Mouse (Mus musculus) limb, embryonic 11.5 days (tissue): Measurements from ENCODE around the gene Itga9. TPM values are rescaled to one million over a fixed set of nuclear protein-coding genes. Genes with fewer than 3 reads are reported as not detected.

Source experiments
- ATAC-seq: fragments of 200-750 bp; cut with Nextera tagmentation; 2 replicates; pipeline ENCODE4 v1.8.0; 2017; ENCODE audit warnings: low read depth; ENCODE audit not compliant: insufficient number of reproducible peaks, low FRiP score, low TSS enrichment
- DNase-seq: peaks from one replicate; pipeline ENCODE4 v3.0.0-alpha.2; 2015; ENCODE audit warnings: low spot score
- H3K27ac ChIP-seq: fragments of 300-500 bp; sonication (generic); replicated peaks from 2 replicates; pipeline ENCODE4 v1.5.1; 2014; ENCODE audit warnings: low read depth, mild to moderate bottlenecking, low read length
- H3K27me3 ChIP-seq: fragments of 300-500 bp; sonication (generic); 2 replicates; pipeline ENCODE4 v1.6.1; 2014; ENCODE audit warnings: mild to moderate bottlenecking, low read length, mixed read lengths; ENCODE audit not compliant: control insufficient read depth, insufficient read depth
- H3K36me3 ChIP-seq: fragments of 300-500 bp; sonication (generic); 2 replicates; pipeline ENCODE4 v1.6.1; 2014; ENCODE audit warnings: mild to moderate bottlenecking, low read length, moderate library complexity, mixed read lengths; ENCODE audit not compliant: control insufficient read depth, insufficient read depth
- H3K4me1 ChIP-seq: fragments of 300-500 bp; sonication (generic); 2 replicates; pipeline ENCODE4 v1.6.1; 2014; ENCODE audit warnings: low read length, mixed read lengths; ENCODE audit not compliant: control insufficient read depth, insufficient read depth
- H3K4me2 ChIP-seq: fragments of 300-500 bp; sonication (generic); 2 replicates; pipeline ENCODE4 v1.6.1; 2014; ENCODE audit warnings: low read depth, mild to moderate bottlenecking, moderate library complexity; ENCODE audit not compliant: severe bottlenecking
- H3K4me3 ChIP-seq: fragments of 300-500 bp; sonication (generic); 2 replicates; pipeline ENCODE4 v1.5.1; 2014; ENCODE audit warnings: low read depth, low read length
- H3K9ac ChIP-seq: fragments of 300-500 bp; sonication (generic); 2 replicates; pipeline ENCODE4 v1.6.1; 2014; ENCODE audit warnings: mild to moderate bottlenecking, low read length
- H3K9me3 ChIP-seq: fragments of 300-500 bp; sonication (generic); 2 replicates; pipeline ENCODE4 v1.6.1; 2016; ENCODE audit warnings: low read length; ENCODE audit not compliant: control insufficient read depth
- WGBS: fragments of 180-500 bp; shearing (Covaris S2); extraction: QIAGEN DNeasy Blood & Tissue Kit; methylation state at CpG from one replicate; pipeline ENCODE4 v1.1.7; 2014; 5-methylcytosine and 5-hydroxymethylcytosine counted together
- polyA plus RNA-seq: library from polyadenylated mRNA; unstranded; fragments of >200 nt; fragmentation: Nextera tagmentation; extraction: Ambion mirVana; gene quantifications from 2 replicates; pipeline ENCODE4 v1.2.1, GENCODE M21; 2014

Itga9 gene
- polyA plus RNA-seq, 1 experiment from 2014 or later = 7.7 TPM

DNA sequence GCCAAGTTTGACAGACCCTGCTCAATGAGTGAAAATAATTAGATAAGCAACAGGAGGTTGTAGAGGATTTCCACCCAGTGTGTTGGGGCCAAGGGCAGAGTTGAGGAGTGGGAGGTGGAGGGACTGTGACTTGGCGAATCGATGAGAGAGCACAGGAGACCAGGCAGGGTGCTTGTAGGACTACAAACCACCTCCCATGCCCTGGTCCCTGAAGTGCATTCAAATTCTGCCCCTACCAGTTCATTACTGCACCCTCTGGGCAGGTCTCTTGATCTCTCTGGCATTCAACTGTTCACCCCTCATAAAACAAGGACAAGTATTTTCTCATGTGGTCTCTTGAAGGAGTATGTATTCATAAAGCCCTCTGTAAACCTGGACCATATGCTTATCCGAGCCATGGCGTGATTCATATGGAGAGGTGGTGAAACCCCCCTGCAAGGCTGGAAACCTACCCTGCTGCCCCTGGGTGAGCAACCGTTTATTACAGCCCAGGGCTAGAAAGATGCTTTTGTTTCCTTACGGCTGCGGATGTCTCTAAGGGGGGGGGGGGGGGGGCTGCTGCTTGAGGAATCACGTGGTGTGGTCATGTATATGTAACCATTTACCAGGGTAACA is 143.0 kb downstream of the Itga9 start:
- Histone ChIP-seq H3K9me3 (no peaks in the 10 kb centered on the region), H3K27me3 (no peaks in the 10 kb centered on the region), H3K4me1 (peaks cover 12% of the 10 kb centered on the region; the same call in 1 of the 2 replicates), H3K36me3 (no peaks in the 10 kb centered on the region), H3K27ac (no peak overlapping the region), H3K4me3 (no peak overlapping the region), H3K4me2 (no peak overlapping the region), H3K9ac (no peak overlapping the region)
- 37% methylated on average over 8 of the region's 8 CpGs for WGBS
- DNase-seq (peak; percentile 56), ATAC-seq (peak; percentile 80)

- Histone ChIP-seq H3K4me2 (no peak overlapping the region), H3K9me3 (no peaks in the 10 kb centered on the region), H3K36me3 (no peaks in the 10 kb centered on the region), H3K27ac (no peak overlapping the region), H3K4me1 (peaks cover 12% of the 10 kb centered on the region; the same call in 1 of the 2 replicates), H3K27me3 (no peaks in the 10 kb centered on the region), H3K9ac (no peak overlapping the region), H3K4me3 (no peak overlapping the region)
- ATAC-seq (no peak), DNase-seq (no peak)
- WGBS = 86% methylated on average over 7 of the region's 7 CpGs
Observed at GRCm38 (mm10) chr9:118750828-118751227, 144.3 kb downstream of the Itga9 start.

DNA sequence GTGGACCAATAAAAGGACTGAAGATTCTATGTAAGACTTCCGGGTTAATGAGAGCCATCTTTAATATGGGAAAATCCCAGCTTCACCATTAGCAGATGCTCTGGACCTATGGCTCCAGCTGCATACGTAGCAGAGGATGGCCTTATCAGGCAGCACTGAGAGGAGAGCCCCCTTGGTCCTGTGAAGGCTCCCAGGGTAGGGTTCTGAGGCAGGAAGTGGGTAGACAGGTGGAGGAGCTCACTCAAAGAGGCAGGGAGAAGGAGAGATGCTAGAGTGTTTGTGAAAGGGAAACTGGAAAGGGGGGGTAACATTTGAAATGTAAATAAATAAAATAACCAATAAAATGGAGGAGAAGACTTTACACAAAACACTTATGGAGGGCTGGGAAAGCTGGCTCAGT is 145.9 kb downstream of the Itga9 start:
- H3K9me3 ChIP-seq = no peaks in the 10 kb centered on the region
- ATAC-seq (no peak), DNase-seq (no peak)
- H3K4me1 ChIP-seq = peaks cover 20% of the 10 kb centered on the region
- no peak overlapping the region for H3K4me3 ChIP-seq
- H3K4me2 ChIP-seq = no peak overlapping the region
- no peak overlapping the region for H3K9ac ChIP-seq
- WGBS = 93% methylated on average over 2 of the region's 2 CpGs
- H3K27me3 ChIP-seq = no peaks in the 10 kb centered on the region
- no peak overlapping the region for H3K27ac ChIP-seq
- no peaks in the 10 kb centered on the region for H3K36me3 ChIP-seq

DNA sequence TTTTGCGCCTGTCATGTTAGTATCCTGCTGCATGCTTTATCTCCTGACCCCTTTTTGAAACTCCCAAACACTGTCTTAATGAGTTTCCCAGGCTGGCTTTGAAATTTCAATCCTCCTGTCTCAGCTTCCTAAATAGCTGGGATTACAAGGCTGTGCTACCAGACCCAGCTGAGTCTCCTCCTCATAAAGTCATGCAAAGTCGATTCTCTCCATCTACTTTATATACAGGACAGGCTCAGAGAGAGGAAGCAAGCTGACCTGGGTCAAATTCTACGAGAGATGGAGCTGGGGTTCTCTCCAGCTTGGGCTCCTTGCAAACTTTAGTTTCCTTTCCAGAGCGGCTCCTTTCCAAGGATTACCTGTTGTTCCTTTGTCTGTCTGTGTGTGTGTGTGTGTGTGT is 153.0 kb downstream of the Itga9 start:
- Histone ChIP-seq H3K4me1 (peaks cover 50% of the 10 kb centered on the region), H3K4me2 (no peak overlapping the region), H3K27me3 (no peaks in the 10 kb centered on the region), H3K4me3 (no peak overlapping the region), H3K9ac (no peak overlapping the region), H3K36me3 (no peaks in the 10 kb centered on the region), H3K27ac (0 out of 2 replicates have a peak overlapping the region, but pooled peaks have one; percentile 14), H3K9me3 (no peaks in the 10 kb centered on the region)
- ATAC-seq (no peak), DNase-seq (no peak)
- WGBS = 46% methylated on average over 4 of the region's 4 CpGs

- Histone ChIP-seq H3K27me3 (no peaks in the 10 kb centered on the region), H3K9ac (no peak overlapping the region), H3K36me3 (no peaks in the 10 kb centered on the region), H3K27ac (no peak overlapping the region), H3K4me3 (no peak overlapping the region), H3K4me2 (no peak overlapping the region), H3K4me1 (peaks cover 56% of the 10 kb centered on the region), H3K9me3 (no peaks in the 10 kb centered on the region)
- DNase-seq = no peak
- WGBS = 64% methylated on average over 8 of the region's 8 CpGs
- no peak for ATAC-seq
Observed at GRCm38 (mm10) chr9:118761953-118762590, 155.6 kb downstream of the Itga9 start.

- DNase-seq = no peak
- no peak overlapping the region for H3K4me3 ChIP-seq
- H3K4me2 ChIP-seq = no peak overlapping the region
- H3K27ac ChIP-seq = no peak overlapping the region
- H3K4me1 ChIP-seq = peaks cover 56% of the 10 kb centered on the region
- no peaks in the 10 kb centered on the region for H3K36me3 ChIP-seq
- H3K27me3 ChIP-seq = no peaks in the 10 kb centered on the region
- no peaks in the 10 kb centered on the region for H3K9me3 ChIP-seq
- no peak for ATAC-seq
- 44% methylated on average over 7 of the region's 7 CpGs for WGBS
- H3K9ac ChIP-seq = no peak overlapping the region
Observed at GRCm38 (mm10) chr9:118762759-118763158, 156.3 kb downstream of the Itga9 start.

DNA sequence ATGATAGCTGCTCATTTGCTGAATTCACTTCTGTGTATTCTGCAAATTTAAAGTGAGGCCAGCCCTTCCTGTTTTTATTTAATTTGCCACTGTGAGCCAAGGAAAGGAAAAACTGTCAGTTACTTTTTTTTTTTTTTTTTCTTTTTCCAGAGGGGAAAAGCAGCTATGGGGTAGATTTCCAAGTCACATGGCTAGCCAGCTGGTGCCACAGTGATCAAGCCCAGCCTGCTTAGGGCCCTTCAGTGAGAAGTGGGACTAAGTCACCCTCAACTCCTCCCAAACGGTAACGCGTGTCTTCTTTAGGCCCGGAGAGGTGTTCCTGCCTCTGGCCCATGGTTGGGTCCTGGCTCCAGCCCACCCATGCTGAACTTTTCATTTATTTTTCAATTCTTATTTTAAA is 156.7 kb downstream of the Itga9 start:
- no peak overlapping the region for H3K27ac ChIP-seq
- no peak for DNase-seq
- peaks cover 55% of the 10 kb centered on the region for H3K4me1 ChIP-seq
- H3K4me3 ChIP-seq = no peak overlapping the region
- no peaks in the 10 kb centered on the region for H3K9me3 ChIP-seq
- ATAC-seq = no peak
- no peaks in the 10 kb centered on the region for H3K27me3 ChIP-seq
- H3K36me3 ChIP-seq = no peaks in the 10 kb centered on the region
- no peak overlapping the region for H3K9ac ChIP-seq
- 83% methylated on average over 4 of the region's 4 CpGs for WGBS
- no peak overlapping the region for H3K4me2 ChIP-seq

- Histone ChIP-seq H3K4me1 (peaks cover 54% of the 10 kb centered on the region), H3K4me2 (no peak overlapping the region), H3K4me3 (no peak overlapping the region), H3K9ac (no peak overlapping the region), H3K27ac (no peak overlapping the region), H3K36me3 (no peaks in the 10 kb centered on the region), H3K27me3 (no peaks in the 10 kb centered on the region), H3K9me3 (no peaks in the 10 kb centered on the region)
- WGBS = 83% methylated on average over 3 of the region's 3 CpGs
- DNase-seq (no peak), ATAC-seq (no peak)
Observed at GRCm38 (mm10) chr9:118763646-118764045, 157.2 kb downstream of the Itga9 start.
